Mouse (Mus musculus) inflammation-experienced regulatory T-cells, adult 6 months (primary cell): ENCODE measurements around the gene Alcam. TPM values are rescaled to one million over a fixed set of nuclear protein-coding genes. Genes with fewer than 3 reads are reported as not detected.
A peak's percentile ranks its signal among the peaks of the same experiment; 100 is the strongest.

ENCODE experiments used
- ATAC-seq: one replicate; pipeline ENCODE4 v1.8.0; 2017
- polyA plus RNA-seq, 3 experiments: library from polyadenylated mRNA; unstranded; fragments of 100-300 nt; shearing (Covaris generic); gene quantifications; one replicate each; pipeline ENCODE4 v1.2.1; 2017

Alcam gene
- polyA plus RNA-seq: 10 to 100 TPM in 1 of 3 experiments, 1 to 10 TPM in 2; 5.1 to 10.4 (median 7.9) TPM

DNA sequence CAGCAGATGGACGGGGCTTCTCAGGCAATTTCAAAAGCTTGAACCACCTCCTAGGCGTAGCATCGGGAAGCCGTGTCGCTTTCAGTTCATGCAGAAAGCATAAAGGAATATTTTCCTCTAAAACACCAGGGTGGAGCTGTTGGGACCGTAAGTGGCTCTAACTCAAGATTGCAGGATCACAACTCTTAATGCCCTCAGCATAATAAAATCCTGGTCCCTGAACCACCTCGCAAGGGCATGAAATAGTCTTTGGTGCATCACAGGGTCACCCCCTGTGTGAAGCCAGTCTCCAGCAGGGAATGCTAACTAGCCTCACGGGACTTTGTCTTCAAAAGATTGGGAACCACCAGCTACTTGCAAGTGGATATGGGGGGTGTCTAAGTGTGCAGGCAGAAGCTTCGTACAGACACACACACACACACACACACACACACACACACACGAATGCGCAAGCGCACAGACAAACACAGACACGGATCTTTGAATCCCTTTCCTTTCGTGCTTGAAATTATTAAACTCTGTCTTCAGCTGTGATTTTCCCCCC lies at the start of gene Alcam:
TSS of gene Alcam (minus strand) at position 104 of the 544 bp plus-strand sequence.
- ATAC-seq: no peak

DNA sequence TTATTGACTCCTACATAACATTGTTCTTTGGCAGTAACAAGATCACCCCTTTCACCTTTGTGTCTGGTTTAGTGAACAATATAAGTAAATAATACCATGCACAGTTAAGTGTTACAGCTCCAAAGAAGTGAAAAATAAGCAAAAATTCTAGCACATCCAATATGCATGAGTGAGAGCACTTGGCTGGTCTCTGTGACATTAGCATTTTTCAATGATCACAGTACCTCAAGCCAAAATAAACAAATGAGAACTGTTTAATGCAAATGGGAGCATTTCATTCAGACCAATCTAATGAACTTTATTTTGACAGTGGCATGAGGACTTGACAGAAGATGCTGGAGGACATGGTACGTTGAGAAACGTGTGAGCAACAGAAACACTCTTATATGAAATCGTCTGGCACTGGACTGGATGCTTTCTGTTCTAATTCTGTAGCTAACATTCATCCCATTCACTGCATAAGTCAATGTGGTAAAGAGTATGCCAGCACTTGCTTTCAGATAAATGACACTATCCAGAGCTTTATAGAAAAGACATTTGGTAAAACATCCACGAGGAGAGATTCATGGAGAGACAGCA lies 45.0 kb upstream of the Alcam start:
- no peak for ATAC-seq

DNA sequence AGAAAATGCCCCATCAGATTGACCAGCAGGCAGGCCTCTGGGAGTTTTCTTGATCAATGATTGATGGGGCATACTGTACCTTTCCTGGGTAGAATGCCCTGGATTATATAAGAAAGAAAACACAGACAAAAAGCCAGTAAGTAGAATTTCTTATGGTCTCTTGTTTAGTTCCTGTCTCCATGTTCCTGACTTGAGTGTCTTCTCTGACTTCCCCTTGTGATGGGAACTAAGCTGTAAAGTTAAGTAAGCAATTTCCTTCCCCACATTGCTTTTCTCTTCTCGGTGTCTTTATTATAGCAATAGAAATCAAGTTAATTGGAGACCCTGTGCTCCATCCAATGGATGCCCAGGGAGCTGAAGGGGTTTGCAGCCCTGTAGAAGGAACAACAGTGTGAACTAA lies 36.7 kb upstream of the Alcam start:
- no peak for ATAC-seq

DNA sequence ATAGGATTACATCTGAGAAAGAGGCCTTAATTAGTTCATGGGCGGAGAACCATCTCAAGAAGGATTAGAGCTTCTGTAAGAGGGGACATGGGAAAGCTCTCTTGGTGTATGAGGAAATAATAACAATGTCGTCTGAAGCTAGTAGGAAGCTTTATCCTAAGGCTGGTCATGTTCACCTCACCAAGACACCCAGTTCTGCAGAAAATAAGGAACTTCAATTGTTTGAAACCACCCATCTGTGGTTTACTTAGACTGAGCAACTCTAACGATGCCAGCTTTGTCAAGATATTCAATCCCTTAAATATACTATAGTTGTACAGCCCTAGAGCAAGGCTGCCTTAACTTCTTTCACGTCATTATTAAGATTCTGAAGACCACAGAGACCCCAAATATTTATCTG lies 20.4 kb upstream of the Alcam start:
- ATAC-seq: no peak

DNA sequence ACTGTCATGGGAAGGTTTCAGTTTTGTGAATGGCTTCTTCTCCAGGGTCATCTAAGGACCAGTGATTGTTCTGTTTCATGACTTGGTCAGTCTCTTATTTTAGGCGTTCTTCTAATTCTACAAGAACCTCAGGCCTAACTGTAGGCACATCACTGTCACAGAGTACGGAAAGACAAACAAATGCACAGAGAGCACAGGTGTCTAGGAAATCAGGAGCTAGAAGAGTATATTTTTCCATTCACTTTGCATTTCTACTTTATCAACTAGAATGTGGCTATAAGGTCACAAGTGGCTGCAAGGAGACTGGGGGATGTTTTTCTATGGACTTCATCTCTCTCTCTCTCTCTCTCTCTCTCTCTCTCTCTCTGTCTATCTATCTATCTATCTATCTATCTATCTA lies 19.2 kb upstream of the Alcam start:
- ATAC-seq: no peak

DNA sequence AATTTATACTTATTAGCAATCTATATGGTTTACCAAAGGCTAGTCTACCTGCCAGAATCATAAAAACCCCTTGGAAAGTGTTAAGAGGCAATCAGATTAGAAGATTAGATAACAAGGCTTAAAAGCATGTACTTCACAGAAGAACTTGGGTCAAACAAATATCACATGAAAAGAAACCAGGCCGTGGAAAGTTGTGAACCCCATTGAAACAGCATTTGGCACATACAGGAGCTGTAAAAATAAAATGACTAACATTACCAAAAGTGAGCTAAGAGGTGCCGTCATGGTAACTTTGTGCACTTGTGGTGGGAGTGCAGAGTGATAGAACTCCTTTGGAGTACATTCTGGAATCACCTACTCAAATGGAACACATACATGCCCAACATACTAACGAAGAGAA lies 18.8 kb upstream of the Alcam start:
- no peak for ATAC-seq

DNA sequence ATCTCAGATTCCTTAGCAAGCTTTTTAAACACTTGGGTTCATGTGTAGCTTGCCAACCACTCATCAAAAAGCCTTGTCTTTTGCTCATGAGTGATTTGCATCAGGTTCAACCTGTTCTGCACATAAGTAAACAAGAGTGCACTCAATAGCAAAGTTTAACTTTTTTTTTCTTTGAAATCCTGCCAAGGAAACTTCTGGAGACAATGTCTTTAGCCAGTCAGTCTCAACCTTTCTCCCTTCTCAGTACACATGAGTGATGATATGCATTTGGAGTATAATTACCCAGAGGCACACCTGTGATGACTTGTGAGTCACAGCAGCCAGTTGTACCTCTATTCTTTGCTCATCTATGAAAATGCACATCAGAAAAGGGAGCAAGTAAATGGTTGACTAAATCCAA lies 18.2 kb upstream of the Alcam start:
- no peak for ATAC-seq

DNA sequence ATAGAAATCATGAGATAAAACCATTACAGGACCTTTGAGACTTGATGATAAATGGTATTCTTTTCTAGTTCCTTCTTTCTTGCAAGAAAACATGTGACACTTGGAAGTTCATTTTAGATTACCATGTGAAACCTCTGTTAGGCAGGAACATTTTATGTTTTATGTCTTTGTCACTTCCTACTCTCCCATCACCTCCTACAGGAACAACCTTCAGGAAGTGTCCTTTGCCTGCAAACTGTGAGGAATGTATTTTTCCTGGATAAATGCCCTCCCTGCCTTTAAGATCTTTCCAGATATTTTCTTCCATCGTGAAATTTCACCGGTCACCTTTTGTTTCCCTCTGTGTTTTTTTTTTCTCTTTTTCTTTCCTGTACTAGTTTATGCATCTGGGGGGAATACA lies 17.0 kb upstream of the Alcam start:
- ATAC-seq: no peak

DNA sequence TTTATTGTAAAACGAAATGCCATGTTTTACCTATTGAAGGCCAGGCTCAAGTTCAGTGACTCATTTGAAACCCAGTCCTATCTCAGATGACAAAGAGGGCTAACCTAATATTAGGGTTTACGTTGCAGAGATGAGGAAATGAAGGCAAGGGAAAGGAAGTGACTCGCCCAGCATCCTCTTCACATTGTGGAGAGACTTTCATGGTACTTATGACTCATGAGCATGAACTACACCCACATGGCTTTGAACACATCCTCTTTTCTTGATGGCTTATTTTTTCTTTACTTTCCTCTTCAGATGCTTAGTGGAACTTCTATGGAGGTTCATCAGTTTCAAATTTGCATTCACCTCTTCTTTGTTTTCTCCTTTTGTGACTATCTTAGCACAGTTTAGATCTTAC lies 16.4 kb upstream of the Alcam start:
- ATAC-seq: peak; percentile 93

DNA sequence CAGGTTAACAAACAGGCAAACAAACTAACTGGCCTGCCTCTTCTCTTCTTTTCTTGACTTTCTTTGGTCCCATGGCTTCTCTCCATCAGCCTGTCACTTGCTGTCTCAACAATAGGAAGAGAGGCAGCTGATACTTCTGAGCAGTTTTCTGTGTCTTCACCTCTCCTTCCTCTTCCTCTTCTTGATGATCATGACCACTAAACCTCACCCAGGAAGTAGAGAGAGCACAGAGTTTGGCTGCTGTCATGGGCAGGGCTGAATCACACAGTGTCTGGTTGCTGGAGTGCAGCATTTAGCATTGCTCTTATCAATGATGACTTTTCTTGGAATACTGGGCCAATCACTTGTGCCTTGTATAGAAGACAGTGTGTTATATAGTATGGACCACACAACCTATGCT lies 14.6 kb upstream of the Alcam start:
- ATAC-seq: peak; percentile 51

DNA sequence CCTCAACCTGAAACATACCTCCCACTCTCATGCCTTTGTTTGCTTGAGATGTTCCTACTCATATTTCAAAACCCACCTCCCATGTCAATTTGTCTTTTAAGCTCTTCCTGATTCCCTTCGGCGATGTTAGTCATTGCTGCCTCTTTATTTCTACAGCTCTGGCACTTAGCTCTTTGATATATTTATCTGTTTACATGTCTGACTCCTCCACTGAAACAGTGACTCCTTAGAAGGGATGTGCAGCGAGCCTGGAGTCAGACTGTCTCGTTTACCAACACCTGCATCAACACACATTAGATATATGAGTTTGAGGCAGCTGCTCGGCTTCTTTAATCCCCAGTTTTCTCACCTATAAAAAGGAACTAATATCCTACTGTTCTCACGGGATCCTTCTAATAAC lies 12.9 kb upstream of the Alcam start:
- ATAC-seq: no peak

DNA sequence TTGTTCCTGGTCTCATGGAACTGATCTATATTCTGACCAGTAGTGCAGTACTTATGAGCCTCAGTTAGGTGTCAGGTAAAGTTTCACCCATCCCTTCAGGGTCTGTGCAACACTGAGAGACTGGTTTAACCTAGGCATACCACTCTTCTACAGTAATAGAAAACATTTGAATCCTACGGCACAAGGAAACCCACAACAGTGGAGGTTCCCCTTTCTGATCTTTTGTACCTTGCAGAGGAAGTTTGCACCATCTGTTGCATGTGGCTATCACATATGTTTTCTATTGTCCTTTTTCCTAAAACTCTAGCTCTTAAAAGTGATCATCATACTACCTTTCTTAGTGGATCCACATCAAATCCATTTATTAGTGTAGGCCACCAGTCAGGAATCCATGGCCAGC lies 10.7 kb upstream of the Alcam start:
- ATAC-seq: no peak

DNA sequence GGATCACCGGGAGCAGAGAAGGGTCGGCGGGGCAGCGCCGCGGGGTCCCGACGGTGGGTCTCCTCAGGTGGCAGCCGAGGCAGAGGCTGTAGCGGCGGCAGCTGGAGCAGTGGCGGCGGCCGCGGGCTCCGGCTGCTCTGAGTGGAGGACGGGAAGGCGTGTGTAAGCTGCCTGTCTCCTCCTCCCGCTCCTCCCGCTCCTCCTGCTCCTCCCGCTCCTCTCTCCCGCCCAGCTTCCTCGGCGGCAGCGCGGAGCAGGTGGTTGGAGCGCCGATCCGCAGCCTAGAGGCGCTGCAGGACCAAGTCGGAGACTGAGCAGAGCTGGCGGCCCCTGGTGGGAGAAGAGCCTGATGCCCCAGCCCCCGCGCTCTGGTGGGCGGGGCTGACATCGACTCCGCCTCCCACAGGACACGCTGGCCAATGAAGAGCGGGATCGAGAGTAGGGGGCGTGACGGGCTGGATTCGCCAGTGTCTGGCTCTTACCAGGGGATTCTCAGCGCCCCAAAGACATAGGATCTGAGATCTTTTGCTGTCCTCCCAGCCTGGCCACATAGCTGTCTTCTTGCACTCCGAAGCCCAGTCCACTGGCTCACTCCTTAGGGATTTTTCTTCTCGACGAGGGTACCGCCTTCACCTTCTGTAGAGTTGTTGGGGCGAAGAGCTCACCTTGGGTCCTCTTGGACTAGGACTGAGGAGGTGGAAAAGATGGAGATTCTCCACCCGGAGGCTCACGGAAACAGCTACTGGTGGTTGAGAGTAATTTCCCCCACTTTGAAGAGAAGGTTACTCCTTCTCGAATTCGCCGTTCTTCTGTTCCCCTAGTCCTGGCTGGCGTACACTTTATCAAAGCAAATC lies 785 bp downstream of the Alcam start:
- ATAC-seq: peak; percentile 85

DNA sequence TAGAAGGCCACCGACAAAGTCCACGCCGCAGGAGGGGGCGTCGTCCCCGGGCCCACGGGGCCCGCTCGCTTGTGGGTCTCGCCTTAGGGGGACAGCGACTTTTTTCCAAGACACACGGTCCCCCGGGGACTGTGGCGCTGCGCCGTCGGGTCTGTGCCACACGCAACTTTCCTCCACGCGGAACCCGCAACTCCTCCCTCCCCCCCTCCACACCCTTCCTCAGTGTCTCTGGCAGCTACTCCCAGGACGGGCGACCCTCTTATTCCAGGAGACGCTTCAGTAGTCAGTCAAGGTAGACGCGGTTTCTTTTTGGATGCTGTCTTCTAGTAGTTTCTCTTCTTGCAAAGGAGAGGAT lies 1.4 kb downstream of the Alcam start:
- ATAC-seq: peak; percentile 0

DNA sequence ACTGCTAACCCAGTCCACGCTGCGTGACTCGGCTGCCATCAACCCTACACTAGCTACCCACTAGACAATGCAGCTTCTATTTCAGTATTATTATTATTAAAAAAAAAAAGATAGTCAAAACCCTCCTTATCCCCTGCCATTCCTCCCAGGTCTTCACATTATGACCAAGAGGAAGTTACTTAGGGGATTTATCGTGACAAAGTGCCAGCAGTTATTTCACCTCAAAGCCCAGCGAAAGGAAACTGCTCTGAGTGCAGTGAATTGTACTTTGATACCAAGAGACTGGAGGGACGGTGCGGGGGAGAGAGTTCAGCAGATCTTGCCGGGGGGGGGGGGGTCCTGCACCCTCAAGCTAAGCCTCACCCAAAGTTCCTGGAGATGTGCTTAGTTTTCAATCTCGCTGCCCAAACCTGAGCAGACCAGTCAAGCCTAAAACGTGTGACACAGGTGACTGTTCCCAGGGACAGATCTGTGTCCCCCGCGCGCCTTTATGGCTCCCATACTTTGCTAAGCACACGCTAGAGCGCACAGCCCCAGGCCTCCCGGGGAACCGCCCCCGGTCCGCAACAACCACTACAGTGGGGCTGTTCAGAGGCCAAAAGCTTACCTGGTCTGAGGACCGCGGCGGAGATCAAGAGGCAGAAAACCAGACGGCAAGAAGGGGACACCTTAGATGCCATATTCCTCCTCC lies 1.9 kb downstream of the Alcam start:
- ATAC-seq: peak; percentile 9

DNA sequence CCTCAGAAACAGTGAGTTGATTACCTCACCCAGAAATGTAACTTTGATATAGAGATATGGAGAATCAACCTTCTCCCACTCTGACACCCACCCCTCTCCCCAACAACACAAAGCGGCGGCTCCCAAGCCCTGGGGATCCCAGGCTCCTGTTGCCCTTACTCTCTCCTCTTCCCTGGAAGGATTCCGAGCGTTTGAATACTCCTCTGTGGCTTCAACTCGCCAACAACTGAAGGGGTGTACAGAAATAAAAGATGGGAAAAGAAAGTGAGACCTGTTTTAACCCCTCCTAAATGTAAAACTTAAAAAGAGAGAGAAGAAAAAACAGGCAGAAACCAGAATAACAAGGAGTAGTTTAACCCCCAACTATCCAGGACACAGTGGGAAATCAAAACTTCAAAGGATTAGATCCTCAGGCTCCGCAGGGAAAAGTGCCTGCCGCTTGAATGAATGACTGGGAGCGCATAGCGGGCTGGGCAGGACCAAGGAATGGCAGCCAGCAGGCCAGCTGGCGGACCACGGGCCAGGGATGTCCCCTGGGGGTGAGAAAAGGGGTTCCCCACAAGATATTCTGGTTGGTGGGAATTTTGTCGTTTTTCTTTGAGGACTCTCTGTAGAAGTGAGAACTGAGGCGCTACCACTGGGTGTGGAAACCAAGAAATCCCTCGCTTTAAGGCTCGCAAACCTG lies 2.6 kb downstream of the Alcam start:
- ATAC-seq: no peak

DNA sequence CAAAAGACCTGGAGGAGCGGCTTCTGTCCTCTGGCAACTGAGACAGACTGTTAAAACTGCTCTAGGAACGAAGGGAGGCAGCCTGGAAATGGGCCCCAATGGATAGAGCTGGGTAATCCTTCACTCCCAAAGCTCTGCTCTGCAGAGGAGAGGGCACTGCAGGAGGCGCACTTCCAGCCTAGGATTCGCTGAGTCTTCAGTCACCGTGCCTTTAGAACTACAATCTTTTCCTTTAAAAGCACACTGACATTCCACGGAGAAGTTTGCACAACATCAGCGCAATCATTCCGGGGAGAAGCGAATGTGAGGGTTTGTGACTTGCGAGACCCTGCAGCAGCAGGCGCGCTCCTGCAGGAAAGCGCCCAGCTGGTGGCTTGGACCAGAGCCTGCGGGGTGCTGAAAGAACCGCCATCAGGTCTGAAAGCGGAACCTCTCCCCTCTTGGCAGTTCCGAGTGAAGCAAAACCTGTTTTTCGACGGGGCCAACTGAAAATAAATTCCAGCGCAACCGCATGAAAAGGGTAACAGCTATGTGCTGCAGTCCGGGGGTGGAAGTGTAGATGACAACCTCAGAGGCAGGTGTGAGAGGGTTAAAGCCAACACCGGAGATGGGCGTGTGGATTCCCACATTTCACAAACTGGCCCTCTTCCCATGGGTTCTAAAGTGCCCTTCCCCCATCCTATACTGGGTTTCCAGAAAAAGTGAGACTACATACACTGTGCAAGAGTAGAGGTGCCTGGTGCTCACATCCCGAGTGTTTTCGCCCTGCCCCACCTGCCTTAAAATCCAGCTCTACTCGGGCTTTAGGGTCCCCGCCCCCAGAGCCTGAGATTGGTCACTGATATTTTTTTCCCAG lies 3.4 kb downstream of the Alcam start:
- peak; percentile 1 for ATAC-seq

DNA sequence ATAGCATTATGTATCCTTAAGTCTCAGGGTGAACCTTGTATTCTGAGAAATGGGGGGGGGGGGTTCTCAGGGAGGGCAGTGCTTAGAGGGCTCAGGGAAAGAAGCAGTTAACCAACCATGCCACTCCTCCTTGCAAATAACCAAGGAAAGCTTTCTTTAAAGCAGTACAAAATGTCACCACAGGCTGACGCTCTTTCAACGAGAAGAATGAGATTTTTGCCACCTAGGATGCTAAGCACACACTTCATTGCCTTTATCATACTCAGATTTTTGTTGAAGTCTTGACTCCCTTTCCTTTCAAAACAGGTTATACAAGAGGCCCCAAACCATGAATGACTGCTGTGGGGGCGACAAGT lies 4.0 kb downstream of the Alcam start:
- no peak for ATAC-seq

DNA sequence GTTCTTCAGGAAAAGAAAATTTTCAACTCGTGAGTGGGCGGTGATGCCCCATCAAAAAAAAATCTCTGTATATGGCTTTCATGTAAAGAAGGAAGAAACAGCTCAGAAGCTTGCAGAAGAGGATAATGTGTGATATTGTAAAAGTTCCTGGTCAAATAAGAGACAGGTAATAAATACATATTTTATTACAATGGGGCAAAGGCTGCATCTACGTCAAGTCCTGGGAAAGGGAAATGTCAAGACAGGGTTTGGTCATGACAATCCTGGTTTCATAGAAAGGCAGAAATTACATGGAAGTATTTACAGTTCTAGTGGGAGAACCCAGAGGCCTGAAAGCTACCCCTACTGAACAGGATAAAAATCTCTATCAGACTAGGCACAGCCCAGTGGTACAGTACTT lies 7.9 kb downstream of the Alcam start:
- ATAC-seq: no peak

DNA sequence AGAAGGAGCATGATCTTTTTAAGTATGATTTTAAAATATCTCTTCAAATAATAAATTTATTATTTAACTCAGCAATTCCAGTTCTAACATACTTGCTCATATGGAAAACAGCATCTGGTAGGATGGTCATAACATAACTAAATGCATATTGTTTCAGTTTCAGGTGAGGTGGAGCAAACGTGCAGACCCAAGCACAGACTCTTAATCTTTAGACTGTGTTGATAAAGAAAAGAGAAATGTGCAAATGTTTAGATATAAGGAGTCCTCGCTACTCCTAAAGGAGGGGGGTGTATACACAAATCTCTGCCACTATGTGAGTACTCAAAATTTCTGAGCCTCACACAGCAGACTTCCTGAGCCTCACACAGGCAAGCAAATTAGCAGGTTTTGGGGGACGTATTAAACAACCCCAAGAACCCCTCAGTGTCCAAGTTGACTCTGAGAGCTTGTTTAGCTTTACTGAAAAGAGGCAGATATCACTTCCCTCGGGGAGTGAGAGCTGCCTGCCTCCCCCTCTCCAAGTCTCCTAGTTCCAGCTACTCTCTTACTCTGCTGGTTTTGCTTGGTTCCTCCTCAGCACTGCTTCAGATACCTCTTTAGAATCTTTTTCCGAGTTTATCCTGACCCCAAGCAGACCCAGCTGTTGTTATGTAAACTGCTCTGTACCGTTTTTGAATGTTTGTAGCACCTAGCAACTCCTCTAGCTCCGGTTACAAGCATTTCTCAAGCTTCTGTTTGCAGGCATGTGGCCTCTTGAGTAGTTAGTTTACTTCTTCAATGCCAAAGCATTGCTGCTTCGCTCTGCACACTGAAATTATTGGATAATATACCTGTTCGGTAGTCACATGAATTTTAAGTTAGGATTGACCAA lies 10.0 kb downstream of the Alcam start:
- ATAC-seq: peak; percentile 55

DNA sequence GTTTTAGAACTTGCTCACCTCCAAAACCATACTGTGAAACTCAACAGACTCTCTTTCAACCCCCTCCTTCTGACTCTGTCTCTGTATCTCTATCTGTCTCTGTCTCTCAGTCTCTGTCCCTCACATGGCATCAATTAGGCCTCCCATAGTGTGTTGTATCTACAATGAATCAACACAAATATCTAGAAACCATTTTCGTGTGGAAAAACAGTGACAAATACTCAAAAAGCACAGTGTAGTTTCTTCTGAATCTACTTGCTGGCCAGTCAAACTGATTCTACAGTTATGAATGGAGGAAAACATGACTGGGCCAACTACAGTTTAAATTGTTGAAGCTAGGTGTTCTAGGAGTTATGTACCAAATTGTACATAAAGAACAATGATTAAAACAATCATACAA lies 10.8 kb downstream of the Alcam start:
- peak; percentile 38 for ATAC-seq
